Mouse (Mus musculus): ENCODE data around the gene Zbtb20. TPM values are rescaled to one million over a fixed set of nuclear protein-coding genes. Genes with fewer than 3 reads are reported as not detected.
A peak's percentile ranks its signal among the peaks of the same experiment; 100 is the strongest.
"Not testable (repeated sequence)": the region's sequence is repeated elsewhere in the genome, so short reads cannot be mapped to it uniquely, and the experiment has no call there.

The Zbtb20 gene
- total RNA-seq, 4 experiments from 2014 or later: 154 to 246 (median 184) TPM

DNA sequence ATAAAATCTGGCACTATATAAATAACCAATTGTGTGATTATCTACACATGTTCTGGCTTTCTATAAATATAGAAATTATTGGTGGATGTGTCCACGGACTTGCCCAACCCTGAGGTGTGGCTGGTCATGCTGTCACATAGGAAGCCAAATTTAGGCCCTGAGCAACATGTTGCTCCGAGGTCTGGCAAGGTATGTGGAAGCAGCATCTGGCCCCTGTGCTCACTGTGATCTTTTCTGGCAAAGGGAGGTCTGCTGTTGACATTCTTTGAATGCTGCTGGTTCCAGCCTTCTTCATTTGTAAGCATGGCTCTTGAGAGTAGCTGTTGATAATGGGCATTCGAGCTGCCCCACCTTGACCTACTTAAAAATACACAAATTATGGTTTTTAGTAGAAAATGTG, 35.0 kb downstream of the Zbtb20 start:
- no peak for DNase-seq

GRCm38 (mm10) chr16:42911326-42911725, 35.6 kb downstream of the Zbtb20 start:
- DNase-seq: no peak

- DNase-seq: no peak
Observed at GRCm38 (mm10) chr16:42911815-42912214, 36.1 kb downstream of the Zbtb20 start.

- DNase-seq: no peak
Observed at GRCm38 (mm10) chr16:42913291-42913690, 37.6 kb downstream of the Zbtb20 start.

DNA sequence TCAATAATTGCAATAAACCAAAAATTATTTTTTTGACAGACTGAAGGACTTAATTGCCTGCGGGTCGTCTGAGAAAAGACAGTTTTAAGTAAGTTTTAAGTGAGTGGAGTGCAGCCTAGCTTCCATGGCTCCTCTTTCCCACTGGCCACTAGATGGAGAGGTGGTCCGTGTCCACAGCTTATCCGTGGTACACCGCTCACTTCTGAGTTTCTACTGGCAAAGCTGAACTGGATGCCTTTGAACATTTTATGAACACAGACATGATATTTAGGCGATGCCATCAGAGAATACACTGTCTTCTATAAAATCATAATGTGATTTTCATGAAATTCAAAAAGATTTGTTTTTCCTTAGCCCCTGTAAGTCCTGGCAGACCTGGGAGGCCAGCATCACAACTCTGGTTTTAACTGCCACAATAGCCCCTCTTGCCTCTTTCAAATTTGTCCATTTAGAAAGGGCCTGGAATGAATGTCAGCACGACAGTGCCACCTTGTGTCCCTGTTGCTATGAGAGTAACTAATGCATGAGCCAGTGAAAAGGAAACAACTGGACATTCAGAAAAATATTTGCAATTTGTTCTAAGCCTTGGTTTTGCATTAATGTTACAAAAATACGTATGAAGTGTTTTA, 38.9 kb downstream of the Zbtb20 start:
- peak; percentile 31 for DNase-seq

- DNase-seq: no peak
Observed at GRCm38 (mm10) chr16:42919992-42920760, 44.5 kb downstream of the Zbtb20 start.

- no peak for DNase-seq
Observed at GRCm38 (mm10) chr16:42921436-42921835, 45.8 kb downstream of the Zbtb20 start.

GRCm38 (mm10) chr16:42938211-42938610, 62.5 kb downstream of the Zbtb20 start:
- peak; percentile 32 for DNase-seq

GRCm38 (mm10) chr16:42947016-42947415, 71.3 kb downstream of the Zbtb20 start:
- DNase-seq: no peak

- DNase-seq: not testable (repeated sequence)
Observed at GRCm38 (mm10) chr16:42955401-42955800, 79.7 kb downstream of the Zbtb20 start.

- no peak for DNase-seq
Observed at GRCm38 (mm10) chr16:42972872-42973271, 97.2 kb downstream of the Zbtb20 start.

GRCm38 (mm10) chr16:42998896-42999295, 123.2 kb downstream of the Zbtb20 start:
- DNase-seq: no peak

DNA sequence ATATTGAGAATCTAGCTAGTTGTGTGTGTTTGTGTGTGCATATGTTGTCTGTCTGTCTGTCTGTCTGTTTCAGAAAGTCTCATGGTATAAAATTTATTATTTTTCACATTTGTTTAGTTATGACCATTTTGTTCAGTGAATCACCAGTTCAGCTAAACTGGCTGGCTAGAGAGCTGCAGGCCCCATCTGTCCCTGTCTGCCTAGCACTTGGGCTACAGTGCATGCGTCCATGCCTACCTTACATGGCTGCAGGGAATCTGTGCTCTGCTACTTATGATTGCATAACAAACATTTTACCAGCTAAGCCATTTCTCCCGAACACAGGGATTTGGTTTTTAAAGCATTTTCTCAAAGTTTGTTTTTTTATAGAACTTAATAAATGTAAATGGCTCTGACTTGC, 150.7 kb downstream of the Zbtb20 start:
- DNase-seq: no peak

DNA sequence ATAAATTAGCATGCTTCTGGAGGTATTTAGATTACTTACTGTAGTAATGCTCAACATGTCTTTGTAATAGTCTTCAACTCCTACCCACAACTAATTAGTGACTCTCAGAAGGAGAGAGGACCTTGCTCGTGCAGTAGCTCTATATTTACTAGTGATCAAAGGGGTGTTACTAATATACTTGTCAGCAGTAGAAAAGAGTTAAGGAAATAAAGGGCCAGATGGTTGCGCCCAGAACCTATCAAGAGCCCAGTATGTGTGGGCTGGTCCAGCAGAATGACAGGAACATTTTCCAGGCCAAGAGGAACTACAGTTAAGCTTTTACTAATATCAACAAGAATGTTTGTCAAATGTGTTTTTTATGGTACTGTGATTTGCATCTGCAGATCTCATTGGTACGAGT, 153.6 kb downstream of the Zbtb20 start:
- no peak for DNase-seq

- no peak for DNase-seq
Observed at GRCm38 (mm10) chr16:43035709-43036108, 160.0 kb downstream of the Zbtb20 start.

GRCm38 (mm10) chr16:43036510-43036909, 160.8 kb downstream of the Zbtb20 start:
- DNase-seq: no peak

DNA sequence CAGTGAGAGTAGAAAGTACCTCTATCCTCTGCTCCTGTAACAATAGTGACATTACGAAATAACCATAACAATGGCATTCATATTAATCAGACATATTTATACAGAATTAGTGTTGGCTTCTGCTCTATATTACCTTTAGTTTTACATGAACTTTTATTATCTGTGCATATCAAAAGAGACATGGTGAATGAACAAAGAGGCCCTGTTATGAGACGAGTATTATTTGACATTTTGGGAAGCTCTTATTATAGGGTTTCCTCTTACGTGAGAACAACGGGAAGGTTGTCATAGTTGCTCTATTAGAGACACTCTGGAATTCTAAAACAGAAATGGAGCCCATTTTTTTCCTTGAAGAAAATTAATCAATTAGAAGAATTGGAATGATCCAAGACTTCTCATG, 161.6 kb downstream of the Zbtb20 start:
- DNase-seq: no peak

GRCm38 (mm10) chr16:43045611-43046010, 169.9 kb downstream of the Zbtb20 start:
- no peak for DNase-seq

DNA sequence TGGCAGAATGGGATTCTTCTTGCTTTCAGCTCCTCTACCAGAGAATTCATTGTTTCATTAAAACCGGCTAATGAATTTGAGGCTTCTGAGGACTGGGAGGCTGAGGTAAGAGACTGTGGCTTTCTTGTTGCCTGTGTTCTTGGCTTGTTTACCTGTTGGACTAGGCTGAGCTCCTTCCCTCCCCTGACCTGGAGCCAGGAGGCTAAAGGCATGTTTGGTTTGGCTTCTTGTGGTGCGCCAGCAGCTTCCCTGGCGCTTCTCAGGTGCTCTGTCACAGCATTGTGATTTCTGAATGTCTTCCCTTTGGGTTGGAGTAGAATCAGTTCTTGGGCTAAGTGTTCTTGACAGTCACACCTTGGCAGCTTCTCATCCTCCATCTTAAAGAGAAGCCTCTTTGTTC, 171.0 kb downstream of the Zbtb20 start:
- DNase-seq: no peak

- no peak for DNase-seq
Observed at GRCm38 (mm10) chr16:43069666-43070295, 194.1 kb downstream of the Zbtb20 start.

- DNase-seq: no peak
Observed at GRCm38 (mm10) chr16:43071875-43072274, 196.2 kb downstream of the Zbtb20 start.

DNA sequence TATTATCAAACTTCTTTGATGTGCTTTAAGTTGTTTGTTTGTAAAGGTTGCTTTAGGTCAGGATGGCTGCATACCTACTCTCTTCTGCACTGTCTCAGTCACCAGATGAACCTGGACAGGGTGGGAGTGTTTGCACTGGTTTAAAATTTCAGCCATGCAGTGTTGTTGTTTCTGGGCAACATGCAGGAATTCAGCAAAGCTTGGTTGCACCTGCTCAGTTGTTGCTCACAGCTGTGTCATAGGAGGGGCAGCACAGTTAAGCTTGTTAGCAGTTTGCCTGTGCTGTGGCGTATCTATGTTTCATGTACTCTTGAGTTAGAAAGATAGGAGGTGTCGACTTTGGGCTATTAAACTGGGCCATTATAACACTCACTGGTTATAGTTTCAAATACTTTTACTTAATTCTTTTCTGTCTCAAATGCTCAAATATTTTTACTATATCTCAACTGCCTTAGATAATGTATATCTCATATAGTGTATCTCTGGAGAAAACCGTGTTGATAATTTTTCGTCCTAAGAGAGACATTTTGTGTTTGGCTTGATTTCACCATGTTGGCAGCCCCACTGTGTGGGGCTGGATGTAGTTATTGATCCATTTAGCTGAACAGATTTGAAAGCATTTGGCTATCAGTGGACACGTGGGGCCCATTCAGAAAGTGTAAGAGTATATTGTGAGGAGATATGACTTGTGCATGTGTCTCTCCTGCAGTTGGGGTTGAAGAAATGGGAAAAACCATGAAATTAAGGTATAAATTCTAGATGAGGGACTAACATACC, 197.3 kb downstream of the Zbtb20 start:
- no peak for DNase-seq

DNA sequence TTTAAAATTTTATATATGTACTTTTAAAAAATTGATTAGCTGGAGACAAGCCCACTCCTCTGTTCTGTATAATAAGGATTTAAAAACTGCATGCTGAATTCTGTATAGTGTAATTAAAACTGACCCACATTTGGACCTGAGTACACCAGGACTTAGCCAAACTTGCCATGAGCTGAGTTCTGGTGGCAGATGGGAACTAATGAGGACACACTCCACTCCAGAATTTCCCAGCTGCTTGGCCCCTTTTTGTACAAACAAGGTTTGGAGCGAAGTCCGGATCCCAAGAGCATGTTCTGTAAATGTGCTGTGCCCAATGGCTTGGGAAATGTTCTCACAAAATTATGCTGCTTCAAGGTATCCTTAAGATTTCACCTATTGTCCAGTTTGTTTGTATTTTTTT, 204.7 kb downstream of the Zbtb20 start:
- no peak for DNase-seq

Measured in adrenal gland, adult 8-10 months (tissue).